Mouse (Mus musculus): ENCODE data around the gene Olfr715b. TPM values are rescaled to one million over a fixed set of nuclear protein-coding genes. Genes with fewer than 3 reads are reported as not detected.
"Not testable (repeated sequence)": the region's sequence is repeated elsewhere in the genome, so short reads cannot be mapped to it uniquely, and the experiment has no call there.

Olfr715b gene
- total RNA-seq (2021) = not detected
- long read RNA-seq, experiment 1 = 0 reads
- long read RNA-seq, experiment 2 = 0 reads

GRCm38 (mm10) chr7:107110269-107110668, at the start of gene Olfr715b:
Olfr715b (minus strand) TSS chr7:107110369.
- intact Hi-C loops (cut with DNase I; ENCODE audit: low total_unique reads) = not testable (repeated sequence)

GRCm38 (mm10) chr7:107138027-107138426, 27.9 kb upstream of the Olfr715b start, which contains the start of gene Olfr716:
Olfr716 (plus strand) TSS chr7:107138327.
- DNase-seq; intact Hi-C loops (cut with DNase I; ENCODE audit: low total_unique reads): not testable (repeated sequence)

More at GRCm38 (mm10) chr7:107110269-107110668, at the start of gene Olfr715b:
- DNase-seq = not testable (repeated sequence)

GRCm38 (mm10) chr7:107130983-107131382, 20.8 kb upstream of the Olfr715b start, which contains the start of gene Olfr715:
Olfr715 (minus strand) TSS chr7:107131083.
- DNase-seq; intact Hi-C loops (cut with DNase I; ENCODE audit: low total_unique reads): not testable (repeated sequence)

GRCm38 (mm10) chr7:107092920-107093319, 17.2 kb downstream of the Olfr715b start, which contains the start of gene Olfr17:
Olfr17 (plus strand) TSS chr7:107093220.
- intact Hi-C loops (cut with DNase I; ENCODE audit: low total_unique reads) = no loop called here
- no peak for DNase-seq

GRCm38 (mm10) chr7:107070681-107071080, 39.5 kb downstream of the Olfr715b start, which contains the start of gene Olfr714:
Olfr714 (plus strand) TSS chr7:107070981.
- intact Hi-C loops (cut with DNase I; ENCODE audit: low total_unique reads) = no loop called here
- DNase-seq = no peak

Other genes with a start within 250 kb of the Olfr715b start
- not detected for gene Olfr704, start 247.2 kb downstream of the Olfr715b start, total RNA-seq (2021)
- gene Olfr705, start 233.5 kb downstream of the Olfr715b start, total RNA-seq (2021) = not detected
- gene Olfr706, start 222.2 kb downstream of the Olfr715b start, total RNA-seq (2021) = not detected
- not detected for gene Olfr707, start 209.1 kb downstream of the Olfr715b start, total RNA-seq (2021)
- gene Olfr1532-ps1, start 202.4 kb downstream of the Olfr715b start, total RNA-seq (2021) = not detected
- gene Olfr709-ps1, start 178.2 kb downstream of the Olfr715b start, total RNA-seq (2021) = under 1 TPM in 1 of 2 experiments, not detected in 1; 0.04 TPM
- gene Olfr710, start 162.1 kb downstream of the Olfr715b start, total RNA-seq (2021) = not detected
- not detected for gene Olfr6, start 146.4 kb downstream of the Olfr715b start, total RNA-seq (2021)
- gene Olfr711, start 134.9 kb downstream of the Olfr715b start, total RNA-seq (2021) = not detected
- not detected for gene Olfr2, start 104.3 kb downstream of the Olfr715b start, total RNA-seq (2021)
- not detected for gene Olfr713, start 79.2 kb downstream of the Olfr715b start, total RNA-seq (2021)
- not detected for gene Olfr714, start 39.4 kb downstream of the Olfr715b start, total RNA-seq (2021)
- not detected for gene Olfr17, start 17.1 kb downstream of the Olfr715b start, total RNA-seq (2021)
- gene Olfr715, start 20.7 kb upstream of the Olfr715b start, total RNA-seq (2021) = not detected
- gene Olfr716, start 28.0 kb upstream of the Olfr715b start, total RNA-seq (2021) = not detected
- gene Nlrp14, start 56.6 kb upstream of the Olfr715b start, total RNA-seq (2021) = not detected
- not detected for gene Rbmxl2, start 99.1 kb upstream of the Olfr715b start, total RNA-seq (2021)

Measured in gastrocnemius, postnatal 14 days (tissue).